Comparison of ENCODE assay signal across 8 mouse cellular contexts in the genomic region with DNA sequence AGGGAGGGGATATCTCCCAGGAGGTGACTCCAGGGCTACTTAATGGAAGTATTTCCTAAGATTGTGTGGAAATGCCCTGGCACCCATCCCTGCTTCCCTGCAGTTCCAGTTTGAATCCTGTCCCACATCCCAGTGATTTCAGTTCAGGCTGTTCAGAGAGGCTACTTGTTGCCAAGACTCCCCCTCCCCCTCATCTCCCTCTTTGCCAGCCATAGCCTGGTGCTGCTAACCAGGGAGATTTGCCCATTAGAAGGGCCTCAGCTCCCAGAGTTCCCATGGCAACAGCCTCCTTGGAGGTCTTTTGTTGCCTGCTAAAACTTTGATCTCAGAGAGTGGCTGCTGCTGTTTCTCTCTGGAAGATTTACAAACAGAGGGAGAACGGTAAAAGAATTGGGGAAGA. TPM values are rescaled to one million over a fixed set of nuclear protein-coding genes. Genes with fewer than 3 reads are reported as not detected.
DNase-seq lines count a peak whose midpoint lies in the region; ATAC-seq lines count a peak whose summit lies in the region.

No protein-coding gene starts in this region.

- H3K27ac ChIP-seq in embryonic facial prominence, embryonic 10.5 days (replicated peaks) = peak overlapping the region; percentile 77
- peak overlapping the region; percentile 76 for H3K27ac ChIP-seq in hindbrain, embryonic 15.5 days (replicated peaks)
- peak overlapping the region; percentile 91 for H3K27ac ChIP-seq in midbrain, embryonic 10.5 days (replicated peaks)
- no peak overlapping the region for H3K27ac ChIP-seq in kidney, embryonic 15.5 days

- peak; percentile 71 for ATAC-seq in hindbrain, embryonic 15.5 days (ENCODE audit: low FRiP score, low read depth)
- no peak for ATAC-seq in kidney, embryonic 15.5 days (replicated peaks; ENCODE audit: low FRiP score)

- DNase-seq in ovary, adult 18-20 months (ENCODE audit: low spot score) = peak; percentile 27
- no peak for DNase-seq in ovary, postnatal 10 days (ENCODE audit: low spot score)
- peak; percentile 64 for DNase-seq in embryonic facial prominence, embryonic 10.5 days (ENCODE audit: low spot score)
- DNase-seq in midbrain, embryonic 10.5 days (ENCODE audit: low spot score) = peak; percentile 89
- DNase-seq in testis, postnatal 14 days (ENCODE audit: low spot score) = peak; percentile 42
- no peak for DNase-seq in heart, postnatal 4 days

- H3K36me3 ChIP-seq in embryonic facial prominence, embryonic 10.5 days (replicated peaks) = no peaks in the 10 kb centered on the region
- no peaks in the 10 kb centered on the region for H3K36me3 ChIP-seq in hindbrain, embryonic 15.5 days
- peaks cover 32% of the 10 kb centered on the region for H3K36me3 ChIP-seq in midbrain, embryonic 10.5 days
- no peaks in the 10 kb centered on the region for H3K36me3 ChIP-seq in kidney, embryonic 15.5 days

- peaks cover 71% of the 10 kb centered on the region for H3K4me1 ChIP-seq in embryonic facial prominence, embryonic 10.5 days
- H3K4me1 ChIP-seq in hindbrain, embryonic 15.5 days (replicated peaks) = peaks cover 70% of the 10 kb centered on the region
- H3K4me1 ChIP-seq in midbrain, embryonic 10.5 days = peaks cover 92% of the 10 kb centered on the region
- peaks cover 29% of the 10 kb centered on the region for H3K4me1 ChIP-seq in kidney, embryonic 15.5 days

- peak overlapping the region; percentile 26 for H3K4me2 ChIP-seq in hindbrain, embryonic 15.5 days
- no peak overlapping the region for H3K4me2 ChIP-seq in kidney, embryonic 15.5 days

- H3K4me3 ChIP-seq in embryonic facial prominence, embryonic 10.5 days = no peak overlapping the region
- H3K4me3 ChIP-seq in hindbrain, embryonic 15.5 days = no peak overlapping the region
- H3K4me3 ChIP-seq in midbrain, embryonic 10.5 days = peak overlapping the region; percentile 37
- no peak overlapping the region for H3K4me3 ChIP-seq in kidney, embryonic 15.5 days (replicated peaks)

- 7% methylated on average over 1 of the region's 1 CpGs for WGBS in embryonic facial prominence, embryonic 10.5 days
- 0% methylated on average over 1 of the region's 1 CpGs for whole genome bisulfite sequencing in hindbrain, embryonic 15.5 days
- WGBS in midbrain, embryonic 10.5 days = 0% methylated on average over 1 of the region's 1 CpGs
- WGBS in kidney, embryonic 15.5 days = 21% methylated on average over 1 of the region's 1 CpGs

- H3K27me3 ChIP-seq in embryonic facial prominence, embryonic 10.5 days (replicated peaks; ENCODE audit: low read depth, poor library complexity, severe bottlenecking) = no peaks in the 10 kb centered on the region
- no peaks in the 10 kb centered on the region for H3K27me3 ChIP-seq in hindbrain, embryonic 15.5 days
- H3K27me3 ChIP-seq in midbrain, embryonic 10.5 days (ENCODE audit: low read depth, poor library complexity, severe bottlenecking) = no peaks in the 10 kb centered on the region
- H3K27me3 ChIP-seq in kidney, embryonic 15.5 days = peaks cover 4% of the 10 kb centered on the region; the same call in 1 of the 2 replicates

- H3K9ac ChIP-seq in hindbrain, embryonic 15.5 days = no peak overlapping the region
- no peak overlapping the region for H3K9ac ChIP-seq in kidney, embryonic 15.5 days

- no peaks in the 10 kb centered on the region for H3K9me3 ChIP-seq in embryonic facial prominence, embryonic 10.5 days
- no peaks in the 10 kb centered on the region for H3K9me3 ChIP-seq in hindbrain, embryonic 15.5 days
- no peaks in the 10 kb centered on the region for H3K9me3 ChIP-seq in midbrain, embryonic 10.5 days (replicated peaks)
- no peaks in the 10 kb centered on the region for H3K9me3 ChIP-seq in kidney, embryonic 15.5 days (replicated peaks)

RNA-seq across cellular contexts. Expression of gene Ildr2, which starts 26.6 kb away (rescaled TPM):
- polyA plus RNA-seq in embryonic facial prominence, embryonic 10.5 days (2016; fragmentation: Nextera tagmentation; extraction: Ambion mirVana) = 1.8 and 3.3 TPM in 2 replicates
- 4.1 and 4.9 TPM in 2 replicates for polyA plus RNA-seq in hindbrain, embryonic 15.5 days (2015; fragmentation: Nextera tagmentation; extraction: Ambion mirVana)
- polyA plus RNA-seq in midbrain, embryonic 10.5 days (2016; fragmentation: Nextera tagmentation; extraction: Ambion mirVana) = 14.9 and 15.1 TPM in 2 replicates
- 1 to 10 TPM; 6.0 to 7.0 TPM for total RNA-seq in heart, postnatal 4 days (2021)
- 1.6 and 1.7 TPM in 2 replicates for polyA plus RNA-seq in kidney, embryonic 15.5 days (2015; fragmentation: Nextera tagmentation; extraction: Ambion mirVana)

RNA-seq across cellular contexts. Expression of gene Mael, which starts 42.0 kb away (rescaled TPM):
- 0.15 TPM in 1 of 2 replicates, not detected in the other for polyA plus RNA-seq in embryonic facial prominence, embryonic 10.5 days (2016; fragmentation: Nextera tagmentation; extraction: Ambion mirVana)
- 0.22 and 0.43 TPM in 2 replicates for polyA plus RNA-seq in hindbrain, embryonic 15.5 days (2015; fragmentation: Nextera tagmentation; extraction: Ambion mirVana)
- 0.10 TPM in 1 of 2 replicates, not detected in the other for polyA plus RNA-seq in midbrain, embryonic 10.5 days (2016; fragmentation: Nextera tagmentation; extraction: Ambion mirVana)
- not detected for total RNA-seq in heart, postnatal 4 days (2021)
- 0.19 TPM in 1 of 2 replicates, not detected in the other for polyA plus RNA-seq in kidney, embryonic 15.5 days (2015; fragmentation: Nextera tagmentation; extraction: Ambion mirVana)

Comparison
In these comparisons a context has a peak if more than half of its experiments do, and no peak if none do; other contexts are left out.
1. DNase-seq: peak in ovary, adult 18-20 months (single experiment), embryonic facial prominence, embryonic 10.5 days (single experiment), midbrain, embryonic 10.5 days (single experiment) and testis, postnatal 14 days (single experiment); none in ovary, postnatal 10 days (single experiment) and heart, postnatal 4 days (single experiment).